Mouse (Mus musculus): ENCODE measurements at regions not wholly inside any gene's neighbourhood (a gene's known extent, or its start where the extent isn't known, plus 50 kb on each side); places are given as distances from the start of the nearest gene placed in this dataset.
A peak's percentile ranks its signal among the peaks of the same experiment; 100 is the strongest.

DNA sequence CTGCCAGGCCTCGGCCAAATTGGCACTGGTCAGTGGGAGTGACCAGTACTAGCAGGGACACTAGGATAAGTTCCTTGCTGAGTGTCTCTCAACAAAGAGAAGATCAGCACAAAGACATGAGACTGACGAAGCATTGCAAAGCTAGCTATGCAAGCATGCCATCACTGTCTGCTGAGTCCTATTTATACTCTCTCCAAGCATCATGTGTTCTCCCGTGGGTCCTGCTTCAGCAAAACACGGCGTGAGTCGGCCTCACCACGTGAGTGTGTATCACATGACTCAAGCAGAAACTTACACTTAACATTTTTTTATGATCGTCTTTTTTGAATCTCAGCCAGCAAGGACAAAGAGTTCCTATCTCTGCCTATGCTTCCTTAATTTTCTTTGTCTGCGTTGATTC is 67.7 kb upstream of the Igfbp5 start:
- TF ChIP-seq MAX (IDR thresholded peaks at IDR 0.05; ENCODE audit: low read depth) (no peak), POLR2A (IDR thresholded peaks at IDR 0.05; ENCODE audit: insufficient read length, low read depth) (peak; percentile 23), POLR2AphosphoS2 (IDR thresholded peaks at IDR 0.05; ENCODE audit: insufficient read length, low read depth) (no peak), TCF12 (IDR thresholded peaks at IDR 0.05; ENCODE audit: insufficient read depth, poor library complexity, severe bottlenecking) (no peak), MYOG (IDR thresholded peaks at IDR 0.05; ENCODE audit: control insufficient read depth in 1 of 3, insufficient read depth in 1 of 3, insufficient read length in 2 of 3, low read depth in 2 of 3) (no peak), USF1 (IDR thresholded peaks at IDR 0.05; ENCODE audit: low read depth) (peak; percentile 85), CEBPB (IDR thresholded peaks at IDR 0.05; ENCODE audit: insufficient read depth, poor library complexity, severe bottlenecking) (no peak), REST (IDR thresholded peaks at IDR 0.05; ENCODE audit: insufficient read depth, insufficient read length) (no peak), MYOD1 (IDR thresholded peaks at IDR 0.05; ENCODE audit: control insufficient read depth in 1 of 3, insufficient read length in 2 of 3, low read depth in 2 of 3) (no peak), E2F4 (IDR thresholded peaks at IDR 0.05; ENCODE audit: insufficient read depth) (no peak), TCF3 (IDR thresholded peaks at IDR 0.05; ENCODE audit: insufficient read length, low read depth) (no peak), SRF (IDR thresholded peaks at IDR 0.05; ENCODE audit: control insufficient read depth, insufficient read length, low read depth) (no peak)

Data from myocyte (in vitro differentiated cells).